Mouse (Mus musculus) myocyte (in vitro differentiated cells): Measurements from ENCODE around the gene Srrt.

Experiments used
- CEBPB ChIP-seq: IDR thresholded peaks from 2 replicates; pipeline ENCODE4 v1.6.1; 2011; ENCODE audit warnings: mild to moderate bottlenecking, moderate library complexity; ENCODE audit not compliant: poor library complexity, insufficient read depth, severe bottlenecking
- E2F4 ChIP-seq: IDR thresholded peaks from one replicate; pipeline ENCODE4 v1.6.1; 2011; ENCODE audit warnings: mild to moderate bottlenecking, control low read depth, moderate library complexity; ENCODE audit not compliant: insufficient read depth
- MAX ChIP-seq: IDR thresholded peaks from one replicate; pipeline ENCODE4 v1.6.1; 2011; ENCODE audit warnings: low read depth, mild to moderate bottlenecking, control low read depth
- MYOD1 ChIP-seq, 3 experiments: IDR thresholded peaks; one replicate each; pipeline ENCODE4 v1.6.1; 2011; ENCODE audit warnings: control low read depth in 2 of 3, low read depth in 2 of 3, mild to moderate bottlenecking in 2 of 3, moderate library complexity in 1 of 3; ENCODE audit not compliant: insufficient read length in 2 of 3, control insufficient read depth in 1 of 3
- MYOG ChIP-seq, 3 experiments: IDR thresholded peaks; one replicate each; pipeline ENCODE4 v1.6.1; 2011; ENCODE audit warnings: control low read depth in 2 of 3, low read depth in 2 of 3, mild to moderate bottlenecking in 2 of 3; ENCODE audit not compliant: insufficient read length in 2 of 3, control insufficient read depth in 1 of 3, insufficient read depth in 1 of 3
- POLR2A ChIP-seq: IDR thresholded peaks from one replicate; pipeline ENCODE4 v1.6.1; 2011; ENCODE audit warnings: low read depth, mild to moderate bottlenecking, control low read depth, moderate library complexity; ENCODE audit not compliant: insufficient read length
- POLR2AphosphoS2 ChIP-seq: IDR thresholded peaks from one replicate; pipeline ENCODE4 v1.6.1; 2011; ENCODE audit warnings: low read depth, control low read depth; ENCODE audit not compliant: insufficient read length
- REST ChIP-seq: IDR thresholded peaks from one replicate; pipeline ENCODE4 v1.6.1; 2011; ENCODE audit warnings: mild to moderate bottlenecking, control low read depth, moderate library complexity; ENCODE audit not compliant: insufficient read depth, insufficient read length
- SRF ChIP-seq: IDR thresholded peaks from one replicate; pipeline ENCODE4 v1.6.1; 2011; ENCODE audit warnings: low read depth; ENCODE audit not compliant: control insufficient read depth, insufficient read length
- TCF12 ChIP-seq: IDR thresholded peaks from one replicate; pipeline ENCODE4 v1.6.1; 2011; ENCODE audit warnings: mild to moderate bottlenecking, control low read depth; ENCODE audit not compliant: poor library complexity, insufficient read depth, severe bottlenecking
- USF1 ChIP-seq: IDR thresholded peaks from one replicate; pipeline ENCODE4 v1.6.1; 2011; ENCODE audit warnings: low read depth, mild to moderate bottlenecking, control low read depth, moderate library complexity

GRCm38 (mm10) chr5:137313466-137314192 lies 6.2 kb upstream of the Srrt start:
- TF ChIP-seq POLR2A (no peak), CEBPB (peak; percentile 40; the same call in 1 of the 2 replicates), E2F4 (no peak), POLR2AphosphoS2 (no peak), USF1 (no peak), MYOD1 (IDR thresholded peaks at IDR 0.05; ENCODE audit: control insufficient read depth in 1 of 3, insufficient read length in 2 of 3, low read depth in 2 of 3) (no peak), MYOG (IDR thresholded peaks at IDR 0.05; ENCODE audit: control insufficient read depth in 1 of 3, insufficient read depth in 1 of 3, insufficient read length in 2 of 3, low read depth in 2 of 3) (no peak), MAX (no peak), SRF (no peak), REST (no peak), TCF12 (no peak)
